Mouse (Mus musculus): ENCODE measurements at regions not wholly inside any gene's neighbourhood (a gene's known extent, or its start where the extent isn't known, plus 50 kb on each side); places are given as distances from the start of the nearest gene placed in this dataset.
"Not testable (repeated sequence)": the region's sequence is repeated elsewhere in the genome, so short reads cannot be mapped to it uniquely, and the experiment has no call there.

DNA sequence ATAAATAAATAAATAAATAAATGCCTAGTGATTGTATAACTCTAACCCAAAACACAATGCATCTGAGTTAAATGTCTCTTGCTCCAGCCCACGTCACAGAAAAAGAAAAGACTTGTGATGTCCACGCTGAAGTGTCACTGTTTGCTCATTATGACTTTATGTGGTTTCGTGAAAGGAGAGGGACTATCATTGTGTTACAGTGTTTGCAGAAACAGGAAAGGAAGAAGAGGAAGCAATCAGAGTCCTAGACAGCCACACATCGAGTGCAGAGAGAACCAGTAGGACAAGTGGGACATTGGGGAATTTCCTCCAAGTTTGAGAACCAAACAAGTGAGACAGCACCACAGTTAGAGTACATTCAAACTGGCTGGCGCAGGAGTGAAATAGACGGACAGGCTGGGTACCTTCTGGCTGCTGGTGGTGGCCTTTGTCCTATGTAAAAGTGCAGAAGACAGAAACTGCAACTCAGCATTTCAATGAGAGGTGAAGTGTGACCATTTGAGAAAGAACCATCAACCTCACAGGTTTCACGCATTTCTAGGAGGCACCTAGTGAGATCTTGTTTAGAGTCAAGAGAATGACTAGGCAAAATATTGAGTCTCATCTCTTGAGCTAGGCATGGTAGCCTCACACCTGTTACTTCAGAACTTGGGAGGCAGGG is 59.6 kb downstream of the Fasl start:
- no peak for DNase-seq (ENCODE audit: low read depth, low spot score)

DNA sequence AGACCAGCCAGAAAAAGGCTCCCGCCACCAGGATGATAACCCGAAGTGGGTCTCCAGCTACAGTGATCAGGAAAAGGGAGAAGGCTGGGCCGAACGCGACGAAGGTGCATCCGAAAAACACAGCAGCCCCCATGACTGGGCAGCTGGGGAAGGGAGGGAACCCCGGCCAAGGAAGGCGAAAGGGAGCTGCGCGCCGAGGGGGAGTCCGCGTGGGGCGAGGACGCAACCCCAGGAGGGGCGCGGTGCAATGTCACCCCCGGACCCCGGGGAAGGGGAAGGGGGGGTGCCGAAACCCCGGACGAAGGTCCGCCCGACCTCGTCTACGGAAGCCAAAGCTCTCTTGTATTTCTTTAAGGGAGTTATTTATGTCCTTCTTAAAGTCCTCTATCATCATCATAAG is 60.9 kb downstream of the Fasl start:
- not testable (repeated sequence) for DNase-seq (ENCODE audit: low read depth, low spot score)

- not testable (repeated sequence) for DNase-seq (ENCODE audit: low read depth, low spot score)
Observed at GRCm38 (mm10) chr1:161726098-161726497, 62.2 kb downstream of the Fasl start.

- DNase-seq (ENCODE audit: low read depth, low spot score), result no peak
Observed at GRCm38 (mm10) chr1:161719876-161720275, 68.4 kb downstream of the Fasl start.

DNA sequence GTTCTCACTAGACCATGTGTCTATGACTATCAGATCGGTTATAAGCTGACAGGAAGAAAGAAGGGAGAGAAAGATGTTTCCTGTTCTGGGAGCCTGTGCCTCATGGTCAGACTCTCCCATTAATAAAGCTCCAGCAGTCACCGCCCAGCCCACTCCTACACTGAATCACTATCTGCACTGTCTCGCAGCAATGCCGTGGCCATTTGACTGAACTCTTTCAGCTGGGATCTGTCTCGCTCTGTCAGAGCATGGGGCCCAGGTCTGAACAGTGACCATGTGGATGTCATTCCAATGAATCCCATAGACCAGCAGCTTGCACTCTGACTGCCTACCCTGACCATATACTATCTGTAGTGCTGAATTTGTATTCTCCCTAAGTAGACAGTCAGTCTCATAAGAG is 70.0 kb downstream of the Fasl start:
- DNase-seq (ENCODE audit: low read depth, low spot score), result peak; percentile 37

DNA sequence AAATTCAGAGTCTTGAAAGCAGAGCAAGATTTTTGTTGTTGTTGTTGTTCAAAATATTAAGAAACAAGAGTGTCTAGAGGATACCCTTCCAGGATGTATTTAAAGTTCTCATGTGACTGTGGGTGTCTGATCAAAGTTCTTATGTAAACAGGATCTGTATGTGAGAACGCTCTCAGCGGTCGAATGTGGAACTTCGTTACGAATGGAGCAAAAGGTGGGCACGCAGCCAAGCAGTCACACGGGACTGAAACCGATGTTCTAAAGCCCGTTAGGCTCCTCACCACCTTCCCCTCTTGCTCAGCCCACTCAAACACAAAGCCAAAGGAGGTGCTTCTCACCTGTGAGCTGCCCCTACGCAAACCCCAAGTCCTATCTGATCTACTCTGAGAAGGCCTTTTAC is 75.4 kb downstream of the Fasl start:
- no peak for DNase-seq (ENCODE audit: low read depth, low spot score)

- DNase-seq (ENCODE audit: low read depth, low spot score), result no peak
Observed at GRCm38 (mm10) chr1:161712283-161712682, 76.0 kb downstream of the Fasl start.

DNA sequence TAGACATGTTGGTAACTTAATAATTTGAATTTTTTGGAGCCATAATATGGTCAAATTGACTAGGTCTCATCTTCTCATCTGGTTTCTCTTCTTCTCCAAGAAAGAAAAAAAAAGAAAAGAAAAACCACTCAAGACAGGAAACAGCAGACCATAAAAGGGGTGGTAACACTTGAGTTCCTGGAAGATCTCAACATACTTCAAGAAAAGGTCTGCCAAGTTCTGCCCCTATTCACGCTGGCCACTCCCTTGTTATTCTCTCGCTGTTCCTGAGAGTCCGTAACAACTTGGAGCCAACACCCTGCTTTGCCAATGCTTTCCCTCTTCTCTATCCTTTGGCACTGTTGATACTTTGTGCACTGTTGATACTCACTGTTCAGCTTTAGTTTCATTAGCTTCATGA is 81.2 kb downstream of the Fasl start:
- no peak for DNase-seq (ENCODE audit: low read depth, low spot score)

- no peak for DNase-seq (ENCODE audit: low read depth, low spot score)
Observed at GRCm38 (mm10) chr1:161704961-161705360, 83.3 kb downstream of the Fasl start.

GRCm38 (mm10) chr1:161704527-161704926 is 83.8 kb downstream of the Fasl start:
- DNase-seq (ENCODE audit: low read depth, low spot score), result no peak

DNA sequence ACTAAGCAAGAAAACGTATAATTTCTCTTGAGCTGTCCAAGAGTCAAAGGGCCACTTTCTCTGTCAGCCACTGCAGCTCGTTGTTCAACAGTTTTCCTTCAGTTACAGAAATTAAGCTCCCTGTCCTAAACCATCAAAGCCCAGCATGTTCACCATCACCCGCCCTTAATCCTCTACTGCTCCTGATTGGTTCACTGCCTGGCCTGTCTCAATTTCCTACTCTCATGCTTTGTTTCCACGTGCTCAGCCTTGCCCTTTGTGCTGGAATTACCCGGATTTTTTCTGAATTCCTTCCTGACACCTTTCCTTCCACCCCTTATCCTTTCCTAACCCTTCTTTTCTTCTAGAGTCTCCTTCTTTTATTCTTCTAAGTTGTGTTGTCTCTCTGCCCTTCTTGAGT is 92.4 kb downstream of the Fasl start:
- DNase-seq (ENCODE audit: low read depth, low spot score), result no peak

DNA sequence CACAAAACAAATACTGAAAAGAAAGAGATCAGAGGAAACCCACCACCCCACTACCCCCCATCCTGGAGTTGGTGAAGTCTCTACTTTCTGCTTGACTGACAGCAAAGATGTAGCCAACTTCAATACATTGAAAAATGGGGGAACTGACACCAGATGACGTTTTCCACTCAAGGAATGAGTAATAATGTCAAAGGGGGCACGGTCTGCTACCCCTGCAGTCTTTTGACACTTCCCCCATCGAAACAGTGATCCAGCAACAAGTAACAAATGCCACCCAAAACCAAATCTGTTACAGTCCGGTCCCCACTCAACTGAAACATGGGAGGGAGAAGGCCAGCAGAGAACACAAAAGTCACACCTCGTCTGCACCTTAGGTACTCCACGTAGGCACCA is 94.5 kb downstream of the Fasl start:
- no peak for DNase-seq (ENCODE audit: low read depth, low spot score)

DNA sequence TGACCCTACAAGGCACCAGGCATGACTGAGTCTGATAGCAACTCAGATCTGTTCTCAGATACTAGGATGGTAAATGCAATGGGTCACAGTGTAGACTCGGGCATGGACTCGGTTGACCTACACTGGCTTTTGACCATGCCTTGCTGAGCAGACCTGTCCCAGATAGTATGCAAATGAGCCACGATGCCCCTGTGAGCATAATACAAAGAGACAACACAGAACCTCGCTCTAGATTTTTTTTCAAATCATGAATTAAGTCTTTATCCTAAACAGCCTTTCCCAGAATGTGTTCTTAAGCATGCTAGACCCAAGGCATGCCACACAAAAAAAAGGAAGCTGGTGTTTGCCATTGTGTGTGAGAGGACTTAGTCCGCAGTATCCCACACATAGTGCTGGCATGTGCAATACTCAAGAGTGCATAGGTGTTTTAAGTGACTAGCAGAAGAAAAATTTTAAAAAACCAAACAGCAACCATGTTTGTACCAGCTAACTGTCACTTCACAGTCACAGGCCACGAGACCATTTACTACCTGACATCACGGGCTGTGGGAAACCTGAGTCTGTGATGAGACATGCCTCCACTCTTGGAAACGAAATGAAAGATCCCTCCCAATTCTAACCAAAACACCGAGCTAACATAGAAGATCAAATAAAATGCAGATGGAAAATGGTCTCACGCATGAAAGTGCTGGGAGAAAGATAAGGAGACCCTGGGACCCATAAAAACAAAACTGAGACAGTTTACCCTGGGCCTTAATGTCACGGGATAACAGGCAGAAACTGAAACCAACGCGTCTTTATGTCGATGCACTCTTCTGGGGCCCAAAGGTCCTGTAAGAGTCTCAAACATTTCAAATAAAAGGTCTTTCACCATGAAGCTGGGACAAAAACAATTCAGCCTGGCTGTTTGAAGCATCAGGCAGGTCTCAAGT is 95.2 kb downstream of the Fasl start:
- no peak for DNase-seq (ENCODE audit: low read depth, low spot score)

DNA sequence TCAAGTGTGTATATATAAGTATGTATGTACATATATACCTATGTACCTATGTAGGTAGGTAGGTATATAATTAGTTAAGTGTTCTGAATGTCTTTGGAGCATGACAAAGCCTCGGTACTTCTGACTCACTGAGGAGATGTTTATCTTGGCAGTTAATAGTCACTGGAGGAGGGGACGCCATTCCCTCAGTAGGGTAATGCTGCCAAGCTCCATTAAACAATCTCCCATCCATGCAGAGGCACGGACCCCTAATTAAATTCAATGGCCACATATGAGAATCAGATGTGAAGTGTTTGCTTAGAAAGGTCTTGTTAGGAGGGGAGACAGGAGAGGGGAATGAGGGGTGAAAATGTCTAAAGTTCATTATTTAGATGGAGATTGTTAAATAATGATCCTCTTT is 99.3 kb downstream of the Fasl start:
- peak; percentile 40 for DNase-seq (ENCODE audit: low read depth, low spot score)

DNA sequence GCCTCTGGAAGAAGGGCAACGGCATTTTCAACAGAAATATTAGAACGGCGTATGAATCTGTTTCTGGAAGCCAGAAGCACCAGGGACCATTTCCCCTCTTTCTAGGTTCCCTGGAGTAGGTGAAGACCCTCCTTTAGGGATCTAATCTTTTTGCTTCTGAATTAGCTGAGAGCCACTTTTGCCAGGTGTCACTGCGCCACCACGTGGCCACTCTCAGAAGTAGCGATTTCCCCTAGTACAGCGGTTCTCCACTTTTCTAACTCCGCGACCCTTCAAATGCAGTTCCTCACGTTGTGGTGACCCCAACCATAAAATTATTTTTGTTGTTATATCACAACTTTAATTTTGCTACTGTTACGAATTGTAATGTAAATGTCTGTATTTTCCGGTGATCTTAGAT is 100.7 kb downstream of the Fasl start:
- DNase-seq (ENCODE audit: low read depth, low spot score), result peak; percentile 67

DNA sequence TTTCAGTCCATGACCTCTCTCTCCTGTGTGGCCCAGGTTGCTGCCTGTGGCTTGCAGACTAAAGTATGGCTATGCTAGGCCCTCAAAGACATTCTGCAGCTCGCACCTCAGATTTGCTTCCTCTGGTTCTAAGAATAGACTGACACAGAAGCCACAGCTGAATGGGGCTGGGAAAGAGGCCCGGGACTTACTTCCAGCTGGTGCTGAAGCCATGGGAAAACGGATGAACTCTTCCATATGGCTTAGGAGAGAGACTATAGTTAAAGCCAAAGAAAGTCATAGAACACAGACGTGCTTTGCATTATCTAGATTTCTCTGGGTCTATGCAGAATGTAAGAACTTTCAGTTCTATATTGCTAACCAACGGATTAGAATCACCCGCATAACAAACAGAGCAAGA is 107.7 kb downstream of the Fasl start:
- no peak for DNase-seq (ENCODE audit: low read depth, low spot score)

DNA sequence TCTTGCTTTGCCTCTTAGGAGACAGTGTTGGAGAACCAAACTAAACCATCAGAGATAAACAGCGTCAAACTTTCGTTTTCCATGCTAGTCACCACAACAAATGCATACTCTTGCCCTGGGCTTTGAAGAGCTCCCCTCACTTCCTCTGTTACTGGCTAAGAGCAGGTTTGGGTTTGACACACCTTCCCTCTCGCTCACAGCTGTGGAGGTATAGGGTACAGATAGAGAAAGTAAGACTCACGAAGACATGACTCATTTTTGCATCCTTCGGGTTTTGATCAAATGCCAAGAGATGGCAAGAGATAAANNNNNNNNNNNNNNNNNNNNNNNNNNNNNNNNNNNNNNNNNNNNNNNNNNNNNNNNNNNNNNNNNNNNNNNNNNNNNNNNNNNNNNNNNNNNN is 117.4 kb downstream of the Fasl start:
- DNase-seq (ENCODE audit: low read depth, low spot score), result no peak

DNA sequence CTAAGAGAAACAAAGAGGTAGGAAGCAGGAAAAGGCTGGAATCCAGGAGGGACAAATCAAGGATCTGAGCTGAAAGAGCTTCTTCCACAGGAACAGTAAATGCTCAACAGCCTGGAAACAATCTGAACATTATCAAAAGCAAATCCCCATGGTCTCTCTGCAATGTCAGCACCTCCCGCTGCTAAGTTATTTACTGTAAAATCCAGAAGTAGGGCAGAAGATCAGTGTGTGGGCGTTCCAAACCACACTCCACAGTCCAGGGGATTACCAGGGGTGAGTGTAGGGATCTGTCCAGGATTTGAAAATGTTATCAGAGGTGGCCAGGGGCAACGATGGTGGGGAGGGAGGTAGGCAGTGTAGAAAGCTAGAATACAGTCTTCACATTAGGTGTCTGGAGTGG is 124.0 kb downstream of the Fasl start:
- DNase-seq (ENCODE audit: low read depth, low spot score), result no peak

- DNase-seq (ENCODE audit: low read depth, low spot score), result no peak
Observed at GRCm38 (mm10) chr1:161663351-161663750, 124.9 kb downstream of the Fasl start.

- no peak for DNase-seq (ENCODE audit: low read depth, low spot score)
Observed at GRCm38 (mm10) chr1:161662241-161662640, 126.1 kb downstream of the Fasl start.

DNA sequence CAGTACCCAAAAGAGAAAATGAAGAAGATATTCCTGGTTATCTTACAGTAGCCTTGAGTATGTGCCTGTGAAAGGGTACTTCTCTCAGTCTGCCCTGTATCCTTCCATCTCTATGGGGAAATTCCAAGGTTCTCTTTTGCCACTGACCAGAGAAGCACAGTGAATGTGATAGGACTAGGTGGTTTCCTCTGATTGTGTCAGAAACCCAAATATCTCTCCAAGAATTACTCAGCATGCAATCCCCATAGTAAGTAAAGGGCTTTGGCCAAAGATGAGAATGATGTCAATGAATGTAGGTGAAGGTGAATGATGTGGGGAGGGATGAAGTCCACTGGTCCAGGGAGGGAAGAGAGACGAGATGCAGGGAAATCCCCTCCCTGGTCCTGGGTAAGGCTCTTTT is 130.8 kb downstream of the Fasl start:
- no peak for DNase-seq (ENCODE audit: low read depth, low spot score)

DNA sequence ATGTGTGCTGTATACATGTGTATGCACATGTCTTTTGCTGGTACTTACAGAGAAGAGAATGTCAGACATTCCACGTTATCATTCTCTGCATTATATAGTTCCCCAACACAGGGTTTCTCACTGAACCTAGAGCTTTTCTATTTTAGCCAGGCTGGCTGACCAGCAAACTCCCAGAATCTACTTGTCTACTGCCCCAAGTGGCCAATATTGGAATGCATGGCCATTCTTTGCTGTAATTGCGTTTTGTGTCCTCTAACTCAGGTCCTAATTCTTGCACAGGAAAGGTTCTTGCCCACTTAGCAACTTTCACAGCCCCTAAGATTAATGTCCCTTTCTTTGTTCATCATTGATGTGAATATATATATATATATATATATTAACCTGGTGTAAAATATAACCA is 138.9 kb downstream of the Fasl start:
- DNase-seq (ENCODE audit: low read depth, low spot score), result no peak

DNA sequence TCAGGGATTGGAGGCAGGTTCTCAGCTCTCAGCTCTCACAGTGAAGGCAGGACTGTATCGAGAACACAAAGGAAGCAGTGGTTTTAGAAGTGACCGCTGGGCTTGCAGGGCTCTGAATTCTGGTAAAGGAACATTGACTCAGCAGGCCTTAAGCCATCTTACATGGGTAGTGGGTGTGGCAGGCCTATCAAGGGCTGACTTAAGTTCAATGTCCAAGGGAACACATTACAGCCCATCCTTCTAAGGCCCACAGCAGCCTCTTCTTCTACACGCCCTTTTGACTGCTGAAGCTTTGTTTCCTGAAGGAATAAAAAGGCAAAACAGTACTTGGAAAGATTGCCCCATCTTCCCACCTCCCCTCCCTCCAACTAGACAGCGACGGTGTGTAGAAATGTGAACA is 137.6 kb downstream of the Tnfsf18 start:
- no peak for DNase-seq (ENCODE audit: low read depth, low spot score)
